ENCODE assay signal across 15 mouse cellular contexts in the genomic region with DNA sequence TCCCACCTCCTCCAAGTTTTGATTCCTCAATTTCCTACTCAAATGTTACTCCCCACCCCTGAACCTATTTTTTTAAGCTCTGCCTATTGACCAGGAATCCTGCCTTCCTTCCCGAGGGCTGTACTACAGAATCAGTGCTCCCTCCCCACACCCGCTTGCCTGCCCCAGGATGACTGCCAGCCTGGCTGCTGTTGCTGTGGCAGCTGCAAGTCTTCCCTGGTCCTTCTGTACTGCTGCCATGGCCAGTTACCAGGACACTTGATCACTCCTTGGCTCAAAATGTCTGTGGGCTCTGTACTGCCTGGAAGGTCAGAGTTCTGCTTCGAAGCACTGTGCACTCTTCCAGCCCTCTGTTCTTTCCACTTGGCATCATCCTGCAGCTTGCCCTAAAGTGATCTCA. TPM values are rescaled to one million over a fixed set of nuclear protein-coding genes. Genes with fewer than 3 reads are reported as not detected.
DNase-seq lines count a peak whose midpoint lies in the region; ATAC-seq and TF ChIP-seq lines count a peak whose summit lies in the region.
"Had no signal": no experiment of that assay in that cellular context is flagged by ENCODE, and none has a peak within 500 bp of the region (broad histone marks: within the 10 kb centered on the region; RNA-seq: fewer than 3 reads in every experiment).

No protein-coding gene starts in this region.

- no peaks in the 10 kb centered on the region for H3K9me3 ChIP-seq in forebrain, embryonic 14.5 days (replicated peaks; ENCODE audit: control insufficient read depth, low read length)
- H3K9me3 ChIP-seq: embryonic facial prominence, embryonic 12.5 days; limb, embryonic 15.5 days; neural tube, embryonic 12.5 days had no signal

- intact Hi-C loops in heart, adult 2 months (cut with DNase I), result no loop called here

- no peak overlapping the region for H3K4me2 ChIP-seq in forebrain, embryonic 14.5 days (ENCODE audit: low read length)
- H3K4me2 ChIP-seq: embryonic facial prominence, embryonic 12.5 days; limb, embryonic 15.5 days; neural tube, embryonic 12.5 days had no signal

- WGBS in heart, adult 2 months, result 46% methylated on average over 3 of the region's 3 CpGs
- WGBS in forebrain, embryonic 14.5 days, result 90% methylated on average over 3 of the region's 3 CpGs

- no peaks in the 10 kb centered on the region for H3K79me2 ChIP-seq in heart, adult 2 months (replicated peaks; ENCODE audit: control insufficient read depth, insufficient read depth, low read length)

- no peak for TF ChIP-seq CTCF in heart, adult 2 months (IDR thresholded peaks at IDR 0.05)

- peaks cover 1% of the 10 kb centered on the region for H3K4me1 ChIP-seq in heart, adult 2 months (ENCODE audit: control insufficient read depth, insufficient read depth, low read length)
- H3K4me1 ChIP-seq in forebrain, embryonic 14.5 days (ENCODE audit: control insufficient read depth, insufficient read depth, low read length), result no peaks in the 10 kb centered on the region
- H3K4me1 ChIP-seq: embryonic facial prominence, embryonic 12.5 days; limb, embryonic 15.5 days; neural tube, embryonic 12.5 days had no signal

- H3K4me3 ChIP-seq in heart, adult 2 months, result no peak overlapping the region
- no peak overlapping the region for H3K4me3 ChIP-seq in forebrain, embryonic 14.5 days (ENCODE audit: low read depth, low read length)
- H3K4me3 ChIP-seq: embryonic facial prominence, embryonic 12.5 days; limb, embryonic 15.5 days; neural tube, embryonic 12.5 days had no signal

- no peak overlapping the region for H3K27ac ChIP-seq in heart, adult 2 months
- H3K27ac ChIP-seq in forebrain, embryonic 14.5 days (ENCODE audit: low read depth, low read length), result no peak overlapping the region
- H3K27ac ChIP-seq: embryonic facial prominence, embryonic 12.5 days; limb, embryonic 15.5 days; neural tube, embryonic 12.5 days had no signal

- no peak overlapping the region for H3K9ac ChIP-seq in heart, adult 2 months (ENCODE audit: low read depth, low read length)
- H3K9ac ChIP-seq in forebrain, embryonic 14.5 days (ENCODE audit: low read length), result no peak overlapping the region
- H3K9ac ChIP-seq: embryonic facial prominence, embryonic 12.5 days; limb, embryonic 15.5 days; neural tube, embryonic 12.5 days had no signal

- no peaks in the 10 kb centered on the region for H3K27me3 ChIP-seq in heart, adult 2 months (ENCODE audit: control insufficient read depth, insufficient read depth, low read length)
- H3K27me3 ChIP-seq in forebrain, embryonic 14.5 days (replicated peaks; ENCODE audit: control insufficient read depth, insufficient read depth, low read length), result no peaks in the 10 kb centered on the region
- H3K27me3 ChIP-seq: embryonic facial prominence, embryonic 12.5 days; limb, embryonic 15.5 days; neural tube, embryonic 12.5 days had no signal

- no peak for ATAC-seq in forebrain, embryonic 14.5 days
- ATAC-seq: inflammation-experienced regulatory T-cells, adult 6 months had no signal

- peaks cover 6% of the 10 kb centered on the region; the same call in 1 of the 2 replicates for H3K36me3 ChIP-seq in heart, adult 2 months (ENCODE audit: control insufficient read depth, insufficient read depth, low read length)
- peaks cover 88% of the 10 kb centered on the region for H3K36me3 ChIP-seq in forebrain, embryonic 14.5 days (ENCODE audit: control insufficient read depth, insufficient read depth, low read length)

- TF ChIP-seq EP300 in heart, adult 2 months (IDR thresholded peaks at IDR 0.05; ENCODE audit: insufficient read depth, low read depth, low read length), result no peak

- peak; percentile 53 to 74 for DNase-seq in heart, adult 2 months
- no peak for DNase-seq in heart, postnatal 4 days
- peak; percentile 25 for DNase-seq in right cerebral cortex, adult 18-20 months
- no peak for DNase-seq in right cerebral cortex, adult 2 months (ENCODE audit: low spot score in 2 of 2)
- peak; percentile 90 for DNase-seq in gastrocnemius, postnatal 25 days
- DNase-seq in right cerebral cortex, postnatal 4 days, result peak; percentile 23
- DNase-seq in ovary, postnatal 10 days (ENCODE audit: low spot score), result no peak
- no peak for DNase-seq in forebrain, embryonic 14.5 days (ENCODE audit: low spot score)

- no peak for TF ChIP-seq POLR2A in heart, adult 2 months (IDR thresholded peaks at IDR 0.05; ENCODE audit: insufficient read depth, low read depth, low read length)

RNA-seq across cellular contexts. Expression of a gene that starts 4.6 kb away (rescaled TPM):
- not detected for total RNA-seq in heart, adult 2 months (2021)
- polyA plus RNA-seq in heart, adult 2 months (2012; rRNA removed), result 0.10 and 0.23 TPM in 2 replicates
- under 1 TPM in 1 of 2 experiments, not detected in 1; 0.24 TPM for total RNA-seq in heart, postnatal 4 days (2021)
- total RNA-seq in gastrocnemius, postnatal 25 days (2021), result not detected
- polyA plus RNA-seq in forebrain, embryonic 14.5 days (2014; fragmentation: Nextera tagmentation; extraction: Ambion mirVana), result 0.16 and 0.48 TPM in 2 replicates
- total RNA-seq: megakaryocyte, adult 5-6 weeks had no signal
- polyA plus RNA-seq: small intestine, adult 2 months had no signal

RNA-seq across cellular contexts. Expression of a gene that starts 7.5 kb away (rescaled TPM):
- 10 to 100 TPM; 30.4 to 32.5 TPM for total RNA-seq in heart, adult 2 months (2021)
- 40.6 and 50.4 TPM in 2 replicates for polyA plus RNA-seq in heart, adult 2 months (2012; rRNA removed)
- 10 to 100 TPM; 43.6 to 45.8 TPM for total RNA-seq in heart, postnatal 4 days (2021)
- 100 to 1,000 TPM; 125 to 189 TPM for total RNA-seq in gastrocnemius, postnatal 25 days (2021)
- polyA plus RNA-seq in forebrain, embryonic 14.5 days (2014; fragmentation: Nextera tagmentation; extraction: Ambion mirVana), result 93.9 and 101 TPM in 2 replicates

RNA-seq across cellular contexts. Expression of a gene that starts 7.7 kb away (rescaled TPM):
- total RNA-seq in heart, adult 2 months (2021), result 1 to 10 TPM; 3.3 to 3.5 TPM
- polyA plus RNA-seq in heart, adult 2 months (2012; rRNA removed), result 1.5 and 3.9 TPM in 2 replicates
- total RNA-seq in heart, postnatal 4 days (2021), result 10 to 100 TPM; 12.1 to 12.7 TPM
- 1 to 10 TPM; 4.9 to 7.0 TPM for total RNA-seq in gastrocnemius, postnatal 25 days (2021)
- polyA plus RNA-seq in forebrain, embryonic 14.5 days (2014; fragmentation: Nextera tagmentation; extraction: Ambion mirVana), result 23.7 and 26.8 TPM in 2 replicates

RNA-seq across cellular contexts. Expression of a gene that starts 25.9 kb away (rescaled TPM):
- not detected for total RNA-seq in heart, adult 2 months (2021)
- 0.18 and 0.32 TPM in 2 replicates for polyA plus RNA-seq in heart, adult 2 months (2012; rRNA removed)
- total RNA-seq in heart, postnatal 4 days (2021), result 1 to 10 TPM in 1 of 2 experiments, under 1 TPM in 1; 0.74 to 1.0 TPM
- not detected for total RNA-seq in gastrocnemius, postnatal 25 days (2021)
- polyA plus RNA-seq in forebrain, embryonic 14.5 days (2014; fragmentation: Nextera tagmentation; extraction: Ambion mirVana), result 1.3 and 1.9 TPM in 2 replicates
- total RNA-seq: gastrocnemius, postnatal 4 days had no signal
- polyA plus RNA-seq: small intestine, adult 2 months had no signal

RNA-seq across cellular contexts. Expression of a gene that starts 30.7 kb away (rescaled TPM):
- total RNA-seq in heart, adult 2 months (2021), result under 1 TPM in 1 of 2 experiments, not detected in 1; 0.30 TPM
- polyA plus RNA-seq in heart, adult 2 months (2012; rRNA removed), result 0.47 and 0.50 TPM in 2 replicates
- total RNA-seq in heart, postnatal 4 days (2021), result under 1 TPM; 0.33 to 0.38 TPM
- 1 to 10 TPM in 1 of 2 experiments, under 1 TPM in 1; 0.41 to 1.2 TPM for total RNA-seq in gastrocnemius, postnatal 25 days (2021)
- polyA plus RNA-seq in forebrain, embryonic 14.5 days (2014; fragmentation: Nextera tagmentation; extraction: Ambion mirVana), result 1.5 and 2.8 TPM in 2 replicates

Comparison
In these comparisons a context has a peak if more than half of its experiments do, and no peak if none do; other contexts are left out.
1. DNase-seq: peak in heart, adult 2 months (2 of 2), right cerebral cortex, adult 18-20 months (single experiment), gastrocnemius, postnatal 25 days (single experiment) and right cerebral cortex, postnatal 4 days (single experiment); none in heart, postnatal 4 days (single experiment), right cerebral cortex, adult 2 months (0 of 2), ovary, postnatal 10 days (single experiment) and forebrain, embryonic 14.5 days (single experiment).